Mouse (Mus musculus) intestine, embryonic 14.5 days (tissue): ENCODE data around the gene Foxn3. TPM values are rescaled to one million over a fixed set of nuclear protein-coding genes. Genes with fewer than 3 reads are reported as not detected.

Source experiments
- ATAC-seq: fragments of 200-750 bp; cut with Nextera tagmentation; replicated peaks from 2 replicates; pipeline ENCODE4 v1.8.0; 2017; ENCODE audit warnings: low read depth, moderate number of reproducible peaks, moderate TSS enrichment, moderate library complexity; ENCODE audit not compliant: low FRiP score, low TSS enrichment
- DNase-seq: peaks from one replicate; pipeline ENCODE4 v3.0.0-alpha.2; 2018; ENCODE audit warnings: low spot score
- H3K27ac ChIP-seq: fragments of 300-500 bp; sonication (generic); 2 replicates; pipeline ENCODE4 v1.5.1; 2014; ENCODE audit warnings: low read depth, mild to moderate bottlenecking, control low read depth
- H3K27me3 ChIP-seq: fragments of 300-500 bp; sonication (generic); replicated peaks from 2 replicates; pipeline ENCODE4 v1.6.1; 2014; ENCODE audit warnings: low read length, control low read depth; ENCODE audit not compliant: control insufficient read depth, insufficient read depth
- H3K36me3 ChIP-seq: fragments of 300-500 bp; sonication (generic); 2 replicates; pipeline ENCODE4 v1.6.1; 2014; ENCODE audit warnings: low read length, control low read depth; ENCODE audit not compliant: control insufficient read depth, insufficient read depth
- H3K4me1 ChIP-seq: fragments of 300-500 bp; sonication (generic); replicated peaks from 2 replicates; pipeline ENCODE4 v1.6.1; 2014; ENCODE audit warnings: low read length, control low read depth, mixed read lengths; ENCODE audit not compliant: control insufficient read depth, insufficient read depth
- H3K4me2 ChIP-seq: fragments of 300-500 bp; sonication (generic); 2 replicates; pipeline ENCODE4 v1.6.1; 2014; ENCODE audit warnings: low read length
- H3K4me3 ChIP-seq: fragments of 300-500 bp; sonication (generic); 2 replicates; pipeline ENCODE4 v1.5.1; 2014; ENCODE audit warnings: low read depth, low read length, control low read depth, mixed read lengths
- H3K9ac ChIP-seq: fragments of 300-500 bp; sonication (generic); 2 replicates; pipeline ENCODE4 v1.6.1; 2014; ENCODE audit warnings: mild to moderate bottlenecking, low read length
- H3K9me3 ChIP-seq: fragments of 300-500 bp; sonication (generic); 2 replicates; pipeline ENCODE4 v1.6.1; 2016; ENCODE audit warnings: low read length, control low read depth; ENCODE audit not compliant: control insufficient read depth
- WGBS: fragments of 180-500 bp; shearing (Covaris S2); extraction: QIAGEN DNeasy Blood & Tissue Kit; methylation state at CpG from one replicate; pipeline ENCODE4 v1.1.7; 2014; 5-methylcytosine and 5-hydroxymethylcytosine counted together
- polyA plus RNA-seq: library from polyadenylated mRNA; unstranded; fragments of >200 nt; fragmentation: Nextera tagmentation; extraction: Ambion mirVana; gene quantifications from 2 replicates; pipeline ENCODE4 v1.2.1, GENCODE M21; 2014

Gene Foxn3
- polyA plus RNA-seq, 1 experiment from 2014 or later = 74.3 TPM

- Histone ChIP-seq H3K9ac (no peak overlapping the region), H3K4me1 (peaks cover 30% of the 10 kb centered on the region), H3K27ac (no peak overlapping the region), H3K36me3 (no peaks in the 10 kb centered on the region), H3K4me3 (no peak overlapping the region), H3K27me3 (no peaks in the 10 kb centered on the region), H3K4me2 (no peak overlapping the region), H3K9me3 (no peaks in the 10 kb centered on the region)
- ATAC-seq (no peak), DNase-seq (peak; percentile 50)
- 42% methylated on average over 9 of the region's 9 CpGs for WGBS
These were observed 36.7 kb downstream of the Foxn3 start for GRCm38 (mm10) chr12:99526571-99527140.

GRCm38 (mm10) chr12:99522882-99523281, 40.5 kb downstream of the Foxn3 start:
- Histone ChIP-seq H3K9ac (no peak overlapping the region), H3K36me3 (no peaks in the 10 kb centered on the region), H3K27me3 (no peaks in the 10 kb centered on the region), H3K4me3 (no peak overlapping the region), H3K27ac (no peak overlapping the region), H3K4me1 (peaks cover 5% of the 10 kb centered on the region; the same call in 1 of the 2 replicates), H3K4me2 (no peak overlapping the region), H3K9me3 (no peaks in the 10 kb centered on the region)
- 89% methylated on average over 2 of the region's 2 CpGs for WGBS
- ATAC-seq (no peak), DNase-seq (peak; percentile 41)

DNA sequence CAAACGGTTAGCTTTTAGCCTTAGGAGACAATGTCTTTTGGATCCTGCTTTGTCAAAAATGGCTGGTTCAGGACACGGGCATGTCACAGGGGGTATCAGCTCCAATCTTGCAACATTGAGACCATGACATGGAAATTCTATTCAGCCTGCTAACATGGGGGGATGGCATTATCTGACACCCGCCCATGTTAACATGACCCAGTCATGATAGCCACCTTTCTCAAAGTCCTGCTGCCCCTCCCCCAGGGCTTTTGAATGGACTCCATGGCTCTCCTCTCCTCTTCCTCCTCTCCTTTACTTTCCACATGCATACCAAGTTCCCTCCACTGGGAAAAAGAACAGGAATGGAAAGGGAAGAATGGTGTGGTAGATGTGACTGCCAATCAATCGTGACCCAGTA, 43.5 kb downstream of the Foxn3 start:
- no peaks in the 10 kb centered on the region for H3K4me1 ChIP-seq
- DNase-seq (peak; percentile 28), ATAC-seq (no peak)
- H3K36me3 ChIP-seq = no peaks in the 10 kb centered on the region
- 92% methylated on average over 4 of the region's 4 CpGs for WGBS
- H3K27ac ChIP-seq = no peak overlapping the region
- no peaks in the 10 kb centered on the region for H3K27me3 ChIP-seq
- no peak overlapping the region for H3K9ac ChIP-seq
- no peak overlapping the region for H3K4me2 ChIP-seq
- no peak overlapping the region for H3K4me3 ChIP-seq
- H3K9me3 ChIP-seq = no peaks in the 10 kb centered on the region

DNA sequence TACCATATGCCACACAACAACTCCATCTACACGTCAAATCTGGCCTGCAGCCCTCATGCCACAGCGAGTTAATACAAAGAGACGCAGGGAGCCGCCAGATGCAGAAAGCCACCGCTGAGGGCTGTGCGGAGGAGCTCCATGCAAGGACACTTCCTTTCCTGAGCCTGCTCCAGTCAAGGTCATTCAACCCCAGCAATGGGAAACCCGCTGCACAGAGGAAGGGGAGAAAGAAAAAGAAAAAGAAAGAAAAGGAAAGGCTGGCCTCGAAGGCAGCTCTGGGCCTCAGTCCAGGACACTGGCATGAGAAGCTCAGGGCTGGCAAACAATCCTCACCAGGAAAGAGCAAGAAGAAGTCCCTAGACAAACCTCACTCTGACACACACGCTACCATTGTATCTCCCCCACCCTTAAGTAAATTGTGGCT, 44.2 kb downstream of the Foxn3 start:
- H3K27ac ChIP-seq = no peak overlapping the region
- DNase-seq = peak; percentile 49
- no peaks in the 10 kb centered on the region for H3K36me3 ChIP-seq
- H3K9me3 ChIP-seq = no peaks in the 10 kb centered on the region
- WGBS = 68% methylated on average over 9 of the region's 9 CpGs
- ATAC-seq = no peak
- no peaks in the 10 kb centered on the region for H3K27me3 ChIP-seq
- no peak overlapping the region for H3K4me3 ChIP-seq
- H3K4me2 ChIP-seq = no peak overlapping the region
- no peak overlapping the region for H3K9ac ChIP-seq
- no peaks in the 10 kb centered on the region for H3K4me1 ChIP-seq

DNA sequence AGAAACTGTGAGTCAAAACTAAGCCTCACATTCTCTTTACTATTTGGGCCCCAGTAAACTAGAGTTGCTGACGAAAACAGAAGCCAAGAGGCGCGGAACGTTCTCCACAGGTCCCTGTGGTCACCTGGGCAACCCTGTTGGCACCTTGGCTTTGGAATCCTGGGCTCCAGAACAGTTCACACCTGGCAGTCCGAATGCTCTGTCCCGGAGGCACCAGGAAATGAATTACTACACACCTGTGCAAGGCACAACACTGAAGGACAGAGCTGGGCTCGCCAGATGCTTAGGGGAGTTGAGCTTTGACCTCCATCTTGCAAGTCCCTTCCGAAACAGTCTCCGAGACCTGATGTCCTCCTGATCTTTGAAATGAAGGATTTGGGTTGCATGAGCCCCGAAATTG, 44.7 kb downstream of the Foxn3 start:
- ATAC-seq (no peak), DNase-seq (peak; percentile 45)
- H3K27ac ChIP-seq = no peak overlapping the region
- no peaks in the 10 kb centered on the region for H3K27me3 ChIP-seq
- no peak overlapping the region for H3K4me2 ChIP-seq
- no peak overlapping the region for H3K4me3 ChIP-seq
- no peaks in the 10 kb centered on the region for H3K9me3 ChIP-seq
- no peaks in the 10 kb centered on the region for H3K4me1 ChIP-seq
- 95% methylated on average over 10 of the region's 10 CpGs for WGBS
- H3K36me3 ChIP-seq = no peaks in the 10 kb centered on the region
- H3K9ac ChIP-seq = no peak overlapping the region

GRCm38 (mm10) chr12:99518126-99518525, 45.3 kb downstream of the Foxn3 start:
- Histone ChIP-seq H3K36me3 (no peaks in the 10 kb centered on the region), H3K4me3 (no peak overlapping the region), H3K4me2 (no peak overlapping the region), H3K27ac (no peak overlapping the region), H3K9ac (no peak overlapping the region), H3K9me3 (no peaks in the 10 kb centered on the region), H3K27me3 (no peaks in the 10 kb centered on the region), H3K4me1 (no peaks in the 10 kb centered on the region)
- DNase-seq (peak; percentile 29), ATAC-seq (no peak)
- 92% methylated on average over 12 of the region's 12 CpGs for WGBS

DNA sequence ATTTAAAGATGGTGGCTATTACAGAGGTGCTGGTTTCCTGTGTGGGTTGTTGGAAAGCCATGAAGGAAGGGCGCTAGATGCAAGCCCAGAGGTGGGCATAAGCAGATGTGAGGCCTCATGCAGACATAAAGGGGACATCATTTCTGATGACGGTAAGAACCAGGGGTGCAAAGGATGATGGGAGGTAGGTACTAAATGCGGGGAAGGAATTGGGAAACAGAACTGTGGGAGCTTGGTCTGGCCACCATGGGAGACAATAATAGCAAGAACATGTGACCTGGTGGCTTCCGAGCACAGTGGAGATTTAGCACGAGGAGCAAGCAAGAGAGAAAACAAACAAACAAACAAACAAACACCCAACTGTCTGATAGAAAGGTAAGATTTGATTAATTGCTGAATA, 46.1 kb downstream of the Foxn3 start:
- ATAC-seq (no peak), DNase-seq (no peak)
- H3K27me3 ChIP-seq = no peaks in the 10 kb centered on the region
- no peak overlapping the region for H3K27ac ChIP-seq
- WGBS = 92% methylated on average over 5 of the region's 5 CpGs
- H3K4me3 ChIP-seq = no peak overlapping the region
- no peak overlapping the region for H3K4me2 ChIP-seq
- H3K4me1 ChIP-seq = no peaks in the 10 kb centered on the region
- H3K9me3 ChIP-seq = no peaks in the 10 kb centered on the region
- H3K36me3 ChIP-seq = no peaks in the 10 kb centered on the region
- H3K9ac ChIP-seq = no peak overlapping the region

GRCm38 (mm10) chr12:99515481-99515880, 47.9 kb downstream of the Foxn3 start:
- ATAC-seq (no peak), DNase-seq (no peak)
- no peak overlapping the region for H3K4me3 ChIP-seq
- H3K27ac ChIP-seq = no peak overlapping the region
- no peaks in the 10 kb centered on the region for H3K36me3 ChIP-seq
- no peak overlapping the region for H3K9ac ChIP-seq
- no peaks in the 10 kb centered on the region for H3K4me1 ChIP-seq
- H3K27me3 ChIP-seq = no peaks in the 10 kb centered on the region
- H3K9me3 ChIP-seq = no peaks in the 10 kb centered on the region
- WGBS = 49% methylated on average over 3 of the region's 3 CpGs
- H3K4me2 ChIP-seq = no peak overlapping the region

DNA sequence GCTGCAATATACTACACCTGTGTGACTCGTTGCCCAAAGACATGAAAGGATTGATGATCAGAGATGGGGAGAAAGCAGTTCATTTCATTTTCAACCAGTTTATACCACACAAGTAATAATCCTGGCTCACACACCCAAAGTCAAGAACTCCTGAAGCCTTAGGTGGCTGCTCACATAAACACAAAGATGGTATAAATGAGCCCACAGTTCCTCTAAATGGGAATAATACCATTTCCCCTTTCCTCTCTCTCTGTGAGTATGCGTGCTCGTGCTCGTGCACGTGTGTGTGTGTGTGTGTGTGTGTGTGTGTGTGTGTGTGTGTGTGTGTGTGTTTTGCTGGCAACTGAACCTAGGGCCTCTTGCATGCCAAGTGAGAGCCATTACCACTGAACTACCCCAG, 51.7 kb downstream of the Foxn3 start:
- Histone ChIP-seq H3K27ac (no peak overlapping the region), H3K9ac (no peak overlapping the region), H3K4me2 (no peak overlapping the region), H3K36me3 (no peaks in the 10 kb centered on the region), H3K4me3 (no peak overlapping the region), H3K9me3 (no peaks in the 10 kb centered on the region), H3K4me1 (no peaks in the 10 kb centered on the region), H3K27me3 (no peaks in the 10 kb centered on the region)
- DNase-seq (no peak), ATAC-seq (no peak)
- 80% methylated on average over 5 of the region's 5 CpGs for WGBS
